Mouse (Mus musculus) stomach, embryonic 16.5 days (tissue): ENCODE data around the gene Met. TPM values are rescaled to one million over a fixed set of nuclear protein-coding genes. Genes with fewer than 3 reads are reported as not detected.

Source experiments
- ATAC-seq: fragments of 200-750 bp; cut with Nextera tagmentation; 2 replicates; pipeline ENCODE4 v1.8.0; 2017; ENCODE audit warnings: moderate number of reproducible peaks, moderate TSS enrichment; ENCODE audit not compliant: insufficient read depth, low FRiP score
- H3K27ac ChIP-seq: fragments of 300-500 bp; sonication (generic); 2 replicates; pipeline ENCODE4 v1.5.1; 2014; ENCODE audit warnings: low read length
- H3K27me3 ChIP-seq: fragments of 300-500 bp; sonication (generic); 2 replicates; pipeline ENCODE4 v1.6.1; 2014; ENCODE audit warnings: low read length, control low read depth, mixed read lengths; ENCODE audit not compliant: control insufficient read depth, insufficient read depth
- H3K36me3 ChIP-seq: fragments of 300-500 bp; sonication (generic); 2 replicates; pipeline ENCODE4 v1.6.1; 2014; ENCODE audit warnings: low read length; ENCODE audit not compliant: control insufficient read depth, insufficient read depth
- H3K4me1 ChIP-seq: fragments of 300-500 bp; sonication (generic); 2 replicates; pipeline ENCODE4 v1.6.1; 2014; ENCODE audit warnings: low read length, control low read depth, mixed read lengths; ENCODE audit not compliant: control insufficient read depth, insufficient read depth
- H3K4me2 ChIP-seq: fragments of 300-500 bp; sonication (generic); 2 replicates; pipeline ENCODE4 v1.6.1; 2014; ENCODE audit warnings: low read depth, low read length, mixed read lengths
- H3K4me3 ChIP-seq: fragments of 300-500 bp; sonication (generic); replicated peaks from 2 replicates; pipeline ENCODE4 v1.5.1; 2014; ENCODE audit warnings: mild to moderate bottlenecking, low read length
- H3K9ac ChIP-seq: fragments of 300-500 bp; sonication (generic); 2 replicates; pipeline ENCODE4 v1.6.1; 2014; ENCODE audit warnings: low read length
- H3K9me3 ChIP-seq: fragments of 300-500 bp; sonication (generic); replicated peaks from 2 replicates; pipeline ENCODE4 v1.6.1; 2016; ENCODE audit warnings: low read length, control low read depth; ENCODE audit not compliant: control insufficient read depth
- WGBS: fragments of 180-500 bp; shearing (Covaris S2); extraction: QIAGEN DNeasy Blood & Tissue Kit; methylation state at CpG from one replicate; pipeline ENCODE4 v1.1.7; 2014; 5-methylcytosine and 5-hydroxymethylcytosine counted together
- polyA plus RNA-seq: library from polyadenylated mRNA; unstranded; fragments of >200 nt; fragmentation: Nextera tagmentation; extraction: Ambion mirVana; gene quantifications from 2 replicates; pipeline ENCODE4 v1.2.1, GENCODE M21; 2015

Met gene
- polyA plus RNA-seq, 1 experiment from 2014 or later = 12.3 TPM

DNA sequence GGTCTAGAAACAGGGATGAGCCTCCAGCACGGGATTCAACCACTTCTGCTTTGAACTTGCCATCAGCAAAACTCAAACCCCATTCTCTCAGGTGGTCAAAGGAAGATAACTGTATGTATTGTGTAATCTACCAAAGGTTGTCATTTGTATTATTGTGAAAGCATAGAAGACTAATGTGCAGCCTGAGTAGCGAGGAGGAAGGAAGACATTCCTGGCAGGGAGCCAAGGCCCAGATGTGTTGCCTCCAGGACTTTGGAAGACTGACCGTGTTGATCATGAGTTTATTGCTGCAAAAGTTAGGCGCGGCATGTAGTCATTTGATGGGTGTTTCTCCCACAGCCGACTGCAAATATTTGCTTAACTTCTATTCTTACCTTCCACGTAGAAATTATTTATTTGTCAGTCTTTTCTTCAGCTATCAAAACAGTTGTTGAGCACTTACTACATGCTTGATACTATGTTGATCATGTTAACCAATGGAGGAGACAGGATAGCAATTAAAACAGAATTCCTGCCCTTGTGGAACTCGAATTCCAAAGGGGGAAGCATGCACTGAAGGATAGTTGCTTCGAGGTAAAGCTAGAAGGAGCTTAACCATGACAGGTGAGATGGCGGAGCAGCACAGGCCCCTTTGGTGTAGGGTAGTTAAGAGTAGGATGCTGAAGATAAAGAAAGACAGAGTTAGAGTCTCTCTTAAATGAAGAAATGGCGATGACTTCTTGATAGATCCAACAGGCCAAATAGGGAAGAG, 132.3 kb downstream of the Met start:
- H3K4me2 ChIP-seq = no peak overlapping the region

DNA sequence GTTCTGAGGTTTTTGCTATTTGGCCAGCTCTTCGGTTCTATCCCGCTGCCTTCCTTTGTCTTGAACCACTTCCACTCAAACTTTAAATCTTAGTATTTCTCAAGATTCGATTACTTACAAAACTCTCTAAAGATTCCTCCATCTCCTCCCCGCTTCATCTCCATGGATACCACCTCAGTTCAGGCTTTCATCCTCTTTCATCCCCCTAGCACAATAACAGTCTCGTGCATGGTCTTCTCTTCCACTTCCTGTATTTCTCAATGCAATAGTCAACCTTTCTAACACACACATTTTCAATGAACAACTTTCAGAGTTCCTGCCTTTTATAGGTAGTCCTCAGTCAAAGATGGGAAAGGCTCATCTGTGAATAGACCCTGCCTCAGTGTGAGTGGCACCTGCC, 135.8 kb downstream of the Met start:
- Histone ChIP-seq H3K27ac (no peak overlapping the region), H3K36me3 (no peaks in the 10 kb centered on the region), H3K4me1 (no peaks in the 10 kb centered on the region), H3K27me3 (no peaks in the 10 kb centered on the region), H3K9ac (no peak overlapping the region), H3K9me3 (no peaks in the 10 kb centered on the region), H3K4me3 (no peak overlapping the region), H3K4me2 (no peak overlapping the region)
- no peak for ATAC-seq
- 89% methylated on average over 5 of the region's 5 CpGs for WGBS

More for the DNA sequence above, 132.3 kb downstream of the Met start:
- Histone ChIP-seq H3K27ac (no peak overlapping the region), H3K9me3 (peaks cover 10% of the 10 kb centered on the region), H3K9ac (no peak overlapping the region), H3K36me3 (no peaks in the 10 kb centered on the region), H3K27me3 (no peaks in the 10 kb centered on the region), H3K4me3 (no peak overlapping the region), H3K4me1 (no peaks in the 10 kb centered on the region)
- 47% methylated on average over 11 of the region's 11 CpGs for WGBS
- 0 out of 2 replicates have a peak, but pooled peaks have one; percentile 47 for ATAC-seq

DNA sequence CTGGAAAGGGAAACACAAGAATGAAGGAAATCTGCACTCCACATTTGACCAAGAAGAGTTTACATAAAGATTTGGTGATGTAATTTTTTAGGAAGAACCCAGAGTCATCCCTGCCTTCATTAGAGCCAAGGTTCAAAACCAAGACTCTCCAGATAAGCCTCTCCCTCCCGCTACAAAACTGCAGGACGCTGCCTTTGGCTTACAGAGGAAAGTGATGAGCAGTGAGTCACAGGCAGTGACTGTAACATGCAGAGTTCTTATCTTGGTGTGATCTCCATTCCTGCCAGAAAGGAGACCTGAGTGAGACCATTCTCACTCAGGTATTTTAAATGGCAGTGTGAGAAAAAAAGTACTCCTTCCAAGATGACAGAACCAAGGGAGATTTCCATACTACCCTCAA, 137.9 kb downstream of the Met start:
- H3K9ac ChIP-seq = no peak overlapping the region
- no peaks in the 10 kb centered on the region for H3K9me3 ChIP-seq
- no peaks in the 10 kb centered on the region for H3K4me1 ChIP-seq
- no peaks in the 10 kb centered on the region for H3K36me3 ChIP-seq
- no peaks in the 10 kb centered on the region for H3K27me3 ChIP-seq
- ATAC-seq = no peak
- H3K4me2 ChIP-seq = no peak overlapping the region
- no peak overlapping the region for H3K4me3 ChIP-seq
- 42% methylated on average over 2 of the region's 2 CpGs for WGBS
- no peak overlapping the region for H3K27ac ChIP-seq

DNA sequence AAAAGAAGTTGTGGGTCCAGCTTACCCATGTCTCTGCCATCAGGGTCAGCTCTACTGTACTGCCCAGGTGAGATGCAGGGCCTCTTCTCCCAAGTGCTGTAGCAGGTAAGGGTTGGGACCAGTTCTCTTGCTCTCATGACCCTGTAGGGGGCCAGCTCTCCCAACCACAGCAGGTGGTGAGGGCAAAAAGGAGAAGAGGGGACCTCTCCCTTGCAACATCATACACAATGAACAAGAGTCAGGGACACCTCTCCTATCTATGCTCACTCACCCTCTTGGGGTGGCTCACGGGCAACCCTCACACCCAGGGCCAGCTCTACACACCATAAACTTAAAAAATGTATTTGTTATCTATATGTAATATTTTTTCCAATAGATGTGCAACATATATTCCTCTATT, 143.3 kb downstream of the Met start:
- Histone ChIP-seq H3K27ac (no peak overlapping the region), H3K4me3 (no peak overlapping the region), H3K9ac (no peak overlapping the region), H3K4me1 (no peaks in the 10 kb centered on the region), H3K36me3 (no peaks in the 10 kb centered on the region), H3K4me2 (no peak overlapping the region), H3K9me3 (no peaks in the 10 kb centered on the region), H3K27me3 (no peaks in the 10 kb centered on the region)
- 88% methylated on average over 1 of the region's 1 CpGs for WGBS
- ATAC-seq = no peak

DNA sequence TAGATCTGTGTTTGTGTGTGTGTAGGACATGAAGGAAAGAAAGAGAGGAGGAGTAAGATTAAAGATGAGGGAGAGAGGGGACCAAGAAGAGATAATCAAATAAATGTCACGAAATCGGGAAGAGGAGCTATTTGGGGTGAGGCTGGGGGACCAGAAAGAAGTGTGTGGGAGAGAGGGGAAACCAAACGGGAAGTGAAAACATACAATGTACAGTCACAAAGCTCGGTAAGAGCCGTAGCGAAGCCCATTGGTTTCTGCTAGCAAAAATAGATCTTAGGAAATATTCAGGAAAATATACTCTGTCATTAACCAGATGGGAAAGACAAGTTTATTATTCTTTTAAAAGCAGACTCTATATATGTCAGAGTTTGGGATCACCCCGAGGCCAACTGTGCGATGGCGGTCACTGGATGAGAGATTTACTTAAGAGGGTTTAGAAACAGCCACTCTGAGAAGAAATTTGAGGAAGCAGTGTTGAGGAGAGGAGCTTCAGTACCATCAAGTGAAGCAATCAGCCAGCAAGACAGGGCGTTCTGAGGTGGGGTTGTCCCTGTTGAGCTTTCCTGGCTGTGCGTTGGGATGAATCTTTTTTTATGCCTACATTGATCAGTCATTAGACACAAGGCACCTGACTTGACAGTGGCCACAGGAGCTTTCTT, 147.9 kb downstream of the Met start:
- WGBS = 74% methylated on average over 11 of the region's 11 CpGs
- H3K9me3 ChIP-seq = no peaks in the 10 kb centered on the region
- H3K27ac ChIP-seq = no peak overlapping the region
- ATAC-seq = no peak
- H3K4me3 ChIP-seq = no peak overlapping the region
- H3K27me3 ChIP-seq = no peaks in the 10 kb centered on the region
- no peak overlapping the region for H3K4me2 ChIP-seq
- no peaks in the 10 kb centered on the region for H3K36me3 ChIP-seq
- H3K9ac ChIP-seq = no peak overlapping the region
- H3K4me1 ChIP-seq = no peaks in the 10 kb centered on the region

- ATAC-seq = no peak
- WGBS = 80% methylated on average over 4 of the region's 4 CpGs
- no peaks in the 10 kb centered on the region for H3K9me3 ChIP-seq
- H3K9ac ChIP-seq = no peak overlapping the region
- no peaks in the 10 kb centered on the region for H3K27me3 ChIP-seq
- H3K4me1 ChIP-seq = no peaks in the 10 kb centered on the region
- H3K4me2 ChIP-seq = no peak overlapping the region
- H3K27ac ChIP-seq = no peak overlapping the region
- H3K4me3 ChIP-seq = no peak overlapping the region
- no peaks in the 10 kb centered on the region for H3K36me3 ChIP-seq
Measured at GRCm38 (mm10) chr6:17612652-17613051, 149.1 kb downstream of the Met start.

DNA sequence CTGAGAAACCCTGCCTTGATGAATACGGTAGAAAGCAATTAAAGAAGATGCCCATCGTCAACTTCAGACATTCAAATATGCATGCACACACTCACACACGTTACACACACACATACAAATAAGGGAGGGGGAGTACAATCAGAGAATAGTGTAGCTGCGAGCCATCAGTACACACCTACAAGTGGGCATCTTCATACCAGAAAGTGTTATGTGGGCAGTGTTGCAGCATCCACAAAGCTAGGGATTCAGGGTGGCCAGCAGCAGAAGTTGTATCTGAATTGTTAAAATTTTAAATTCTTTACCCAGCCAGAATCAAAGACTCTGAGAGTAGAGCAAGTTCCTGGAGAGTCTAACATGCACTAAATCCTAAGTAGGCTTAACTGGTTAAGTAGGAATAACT, 157.2 kb downstream of the Met start:
- Histone ChIP-seq H3K9me3 (no peaks in the 10 kb centered on the region), H3K4me3 (no peak overlapping the region), H3K9ac (no peak overlapping the region), H3K4me1 (no peaks in the 10 kb centered on the region), H3K27ac (no peak overlapping the region), H3K36me3 (no peaks in the 10 kb centered on the region), H3K4me2 (no peak overlapping the region), H3K27me3 (no peaks in the 10 kb centered on the region)
- 83% methylated on average over 4 of the region's 4 CpGs for WGBS
- no peak for ATAC-seq

DNA sequence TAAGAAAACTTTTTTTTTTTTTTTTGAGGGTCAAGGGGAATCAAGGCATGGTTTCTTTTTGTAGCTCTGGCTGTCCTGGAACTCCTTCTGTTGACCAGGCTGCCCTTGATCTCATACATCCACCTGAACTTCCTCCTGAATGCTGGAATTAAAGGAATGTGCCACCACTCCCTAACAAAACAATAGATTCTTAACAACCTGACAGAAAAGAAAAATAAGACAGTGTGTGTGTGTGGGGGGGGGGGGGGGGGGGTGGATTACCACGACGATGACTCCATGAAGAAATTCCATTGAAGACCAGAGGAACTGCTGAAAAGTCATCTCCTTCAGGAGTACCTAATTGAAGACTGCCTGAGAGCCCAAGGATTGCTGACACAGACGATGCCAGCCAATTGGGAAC, 157.8 kb downstream of the Met start:
- Histone ChIP-seq H3K36me3 (no peaks in the 10 kb centered on the region), H3K27ac (no peak overlapping the region), H3K9ac (no peak overlapping the region), H3K4me3 (no peak overlapping the region), H3K4me1 (no peaks in the 10 kb centered on the region), H3K9me3 (no peaks in the 10 kb centered on the region), H3K4me2 (no peak overlapping the region), H3K27me3 (no peaks in the 10 kb centered on the region)
- WGBS = 38% methylated on average over 3 of the region's 3 CpGs
- no peak for ATAC-seq
